Mouse (Mus musculus) stomach, postnatal 0 days (tissue): ENCODE data around the gene Pex6. TPM values are rescaled to one million over a fixed set of nuclear protein-coding genes. Genes with fewer than 3 reads are reported as not detected.
A peak's percentile ranks its signal among the peaks of the same experiment; 100 is the strongest.
"Not testable (repeated sequence)": the region's sequence is repeated elsewhere in the genome, so short reads cannot be mapped to it uniquely, and the experiment has no call there.

Experiments
- ATAC-seq: fragments of 200-750 bp; cut with Nextera tagmentation; 2 replicates; pipeline ENCODE4 v1.8.0; 2017; ENCODE audit not compliant: low FRiP score, low TSS enrichment
- DNase-seq: peaks from one replicate; pipeline ENCODE4 v3.0.0-alpha.2; 2016; ENCODE audit warnings: low spot score
- H3K27ac ChIP-seq: fragments of 300-500 bp; sonication (generic); replicated peaks from 2 replicates; pipeline ENCODE4 v1.5.1; 2014; ENCODE audit warnings: mild to moderate bottlenecking, control low read depth
- H3K27me3 ChIP-seq: fragments of 300-500 bp; sonication (generic); 2 replicates; pipeline ENCODE4 v1.6.1; 2014; ENCODE audit warnings: low read length; ENCODE audit not compliant: control insufficient read depth, insufficient read depth
- H3K36me3 ChIP-seq: fragments of 300-500 bp; sonication (generic); 2 replicates; pipeline ENCODE4 v1.6.1; 2014; ENCODE audit warnings: low read length, mixed read lengths; ENCODE audit not compliant: control insufficient read depth, insufficient read depth
- H3K4me1 ChIP-seq: fragments of 300-500 bp; sonication (generic); replicated peaks from 2 replicates; pipeline ENCODE4 v1.6.1; 2014; ENCODE audit warnings: antibody characterized with exemption; ENCODE audit not compliant: control insufficient read depth, insufficient read depth
- H3K4me2 ChIP-seq: fragments of 300-500 bp; sonication (generic); replicated peaks from 2 replicates; pipeline ENCODE4 v1.6.1; 2014; ENCODE audit warnings: low read depth, mild to moderate bottlenecking, control low read depth, moderate library complexity
- H3K4me3 ChIP-seq: fragments of 300-500 bp; sonication (generic); 2 replicates; pipeline ENCODE4 v1.5.1; 2014; ENCODE audit warnings: low read depth, low read length, control low read depth
- H3K9ac ChIP-seq: fragments of 300-500 bp; sonication (generic); 2 replicates; pipeline ENCODE4 v1.6.1; 2014; ENCODE audit warnings: mild to moderate bottlenecking, low read length, control low read depth, mixed read lengths
- H3K9me3 ChIP-seq: fragments of 300-500 bp; sonication (generic); 2 replicates; pipeline ENCODE4 v1.6.1; 2016; ENCODE audit warnings: low read length; ENCODE audit not compliant: control insufficient read depth
- CTCF ChIP-seq: IDR thresholded peaks from 2 replicates; pipeline ENCODE4 v1.5.1; 2016; ENCODE audit warnings: antibody characterized with exemption, low read depth, mild to moderate bottlenecking, moderate library complexity
- EP300 ChIP-seq: optimal IDR thresholded peaks from 2 replicates; pipeline ENCODE3; 2016; ENCODE audit warnings: antibody characterized with exemption
- WGBS: fragments of 180-500 bp; shearing (Covaris S2); extraction: QIAGEN DNeasy Blood & Tissue Kit; methylation state at CpG from one replicate; pipeline ENCODE4 v1.1.7; 2014; 5-methylcytosine and 5-hydroxymethylcytosine counted together
- polyA plus RNA-seq: library from polyadenylated mRNA; unstranded; fragments of >200 nt; fragmentation: Nextera tagmentation; extraction: Ambion mirVana; gene quantifications from 2 replicates; pipeline ENCODE4 v1.2.1, GENCODE M21; 2015

Pex6 gene
- polyA plus RNA-seq, 1 experiment from 2014 or later = 9.8 TPM

GRCm38 (mm10) chr17:46751056-46751793 lies 40.0 kb downstream of the Pex6 start:
- Histone ChIP-seq H3K4me2 (peak overlapping the region; percentile 61), H3K4me3 (peak overlapping the region; percentile 80), H3K9me3 (no peaks in the 10 kb centered on the region), H3K27ac (peak overlapping the region; percentile 95), H3K9ac (peak overlapping the region; percentile 79), H3K36me3 (0 out of 2 replicates have a peak, but pooled peaks cover 3% of the 10 kb centered on the region), H3K27me3 (no peaks in the 10 kb centered on the region), H3K4me1 (peaks cover 3% of the 10 kb centered on the region)
- DNase-seq = no peak
- no peak; the same call in 1 of the 2 replicates for ATAC-seq
- WGBS = 16% methylated on average over 16 of the region's 16 CpGs
- no peak for TF ChIP-seq CTCF
- no peak for TF ChIP-seq EP300

GRCm38 (mm10) chr17:46751794-46752556 lies 40.7 kb downstream of the Pex6 start, which contains the start of gene Cnpy3:
Gene Cnpy3 (minus strand): TSS chr17:46752214.
- peak within 1 kb of the TSS; percentile 79 for H3K9ac ChIP-seq
- under 1% methylated on average over 53 of the region's 58 CpGs for WGBS
- H3K4me1 ChIP-seq = peaks cover 3% of the 10 kb centered on the region
- no peaks in the 10 kb centered on the region for H3K9me3 ChIP-seq
- no peaks in the 10 kb centered on the region for H3K27me3 ChIP-seq
- ATAC-seq = peak; percentile 99
- peak; percentile 79 for TF ChIP-seq EP300
- TF ChIP-seq CTCF = no peak
- H3K27ac ChIP-seq = peak within 1 kb of the TSS; percentile 95
- H3K4me3 ChIP-seq = peak within 1 kb of the TSS; percentile 80
- peak within 1 kb of the TSS; percentile 61 for H3K4me2 ChIP-seq
- H3K36me3 ChIP-seq = no peaks in the 10 kb centered on the region
- peak; percentile 99 for DNase-seq

GRCm38 (mm10) chr17:46758753-46759152 lies 47.5 kb downstream of the Pex6 start:
- H3K9ac ChIP-seq = no peak overlapping the region
- no peak overlapping the region for H3K4me3 ChIP-seq
- no peaks in the 10 kb centered on the region for H3K27me3 ChIP-seq
- H3K36me3 ChIP-seq = no peaks in the 10 kb centered on the region
- no peaks in the 10 kb centered on the region for H3K9me3 ChIP-seq
- no peak overlapping the region for H3K27ac ChIP-seq
- no peaks in the 10 kb centered on the region for H3K4me1 ChIP-seq
- DNase-seq = no peak
- 75% methylated on average over 12 of the region's 12 CpGs for WGBS
- H3K4me2 ChIP-seq = no peak overlapping the region
- ATAC-seq = no peak
- no peak for TF ChIP-seq EP300
- TF ChIP-seq CTCF = no peak

- TF ChIP-seq EP300 = no peak
- no peak for TF ChIP-seq CTCF
- H3K27me3 ChIP-seq = no peaks in the 10 kb centered on the region
- 75% methylated on average over 2 of the region's 2 CpGs for WGBS
- ATAC-seq = no peak; the same call in 1 of the 2 replicates
- no peak within 1 kb of the TSS for H3K4me3 ChIP-seq
- no peak for DNase-seq
- H3K9ac ChIP-seq = no peak within 1 kb of the TSS
- no peak within 1 kb of the TSS for H3K27ac ChIP-seq
- no peaks in the 10 kb centered on the region for H3K36me3 ChIP-seq
- H3K4me2 ChIP-seq = no peak within 1 kb of the TSS
- H3K4me1 ChIP-seq = no peaks in the 10 kb centered on the region
- H3K9me3 ChIP-seq = no peaks in the 10 kb centered on the region
These were observed 52.3 kb downstream of the Pex6 start, which contains the start of gene Ptcra for GRCm38 (mm10) chr17:46763544-46763943. Gene Ptcra (minus strand): TSS chr17:46763712.

- not testable (repeated sequence) for ATAC-seq, H3K4me1 ChIP-seq, H3K27me3 ChIP-seq, H3K27ac ChIP-seq, H3K4me2 ChIP-seq, H3K9ac ChIP-seq, H3K36me3 ChIP-seq, H3K4me3 ChIP-seq, H3K9me3 ChIP-seq, DNase-seq
- 52% methylated on average over 7 of the region's 9 CpGs for WGBS
These were observed 53.7 kb downstream of the Pex6 start for GRCm38 (mm10) chr17:46764916-46765315.
